Mouse (Mus musculus): ENCODE results near the gene Cd33. TPM values are rescaled to one million over a fixed set of nuclear protein-coding genes. Genes with fewer than 3 reads are reported as not detected.

Cd33 gene
- polyA plus RNA-seq, 1 experiment from 2014 or later = 1.4 TPM

Other genes with a start within 250 kb of the Cd33 start
- gene Zfp715, start 231.1 kb downstream of the Cd33 start, polyA plus RNA-seq (2016; fragmentation: Nextera tagmentation; extraction: Ambion mirVana) = 15.3 and 16.2 TPM in 2 replicates
- 0.20 and 0.27 TPM in 2 replicates for gene Siglecf, start 193.1 kb downstream of the Cd33 start, polyA plus RNA-seq (2016; fragmentation: Nextera tagmentation; extraction: Ambion mirVana)
- not detected in 2 replicates for gene Siglecg, start 136.2 kb downstream of the Cd33 start, polyA plus RNA-seq (2016; fragmentation: Nextera tagmentation; extraction: Ambion mirVana)
- not detected in 2 replicates for gene Lim2, start 116.8 kb downstream of the Cd33 start, polyA plus RNA-seq (2016; fragmentation: Nextera tagmentation; extraction: Ambion mirVana)
- gene Nkg7, start 107.4 kb downstream of the Cd33 start, polyA plus RNA-seq (2016; fragmentation: Nextera tagmentation; extraction: Ambion mirVana) = not detected in 2 replicates
- not detected in 2 replicates for gene Cldnd2, start 103.6 kb downstream of the Cd33 start, polyA plus RNA-seq (2016; fragmentation: Nextera tagmentation; extraction: Ambion mirVana)
- gene Etfb, start 100.3 kb downstream of the Cd33 start, polyA plus RNA-seq (2016; fragmentation: Nextera tagmentation; extraction: Ambion mirVana) = 147 and 163 TPM in 2 replicates
- gene Gm45233, start 100.3 kb downstream of the Cd33 start, polyA plus RNA-seq (2016; fragmentation: Nextera tagmentation; extraction: Ambion mirVana) = 1.4 TPM in 1 of 2 replicates, not detected in the other
- gene Vsig10l, start 81.3 kb downstream of the Cd33 start, polyA plus RNA-seq (2016; fragmentation: Nextera tagmentation; extraction: Ambion mirVana) = 4.0 and 7.4 TPM in 2 replicates
- 3.9 and 4.1 TPM in 2 replicates for gene Iglon5, start 54.4 kb downstream of the Cd33 start, polyA plus RNA-seq (2016; fragmentation: Nextera tagmentation; extraction: Ambion mirVana)
- gene 4931406B18Rik, start 38.5 kb downstream of the Cd33 start, polyA plus RNA-seq (2016; fragmentation: Nextera tagmentation; extraction: Ambion mirVana) = not detected in 2 replicates
- 9.3 and 10.1 TPM in 2 replicates for gene Zfp658, start 17.8 kb upstream of the Cd33 start, polyA plus RNA-seq (2016; fragmentation: Nextera tagmentation; extraction: Ambion mirVana)
- 17.8 and 17.9 TPM in 2 replicates for gene Zfp719, start 35.2 kb upstream of the Cd33 start, polyA plus RNA-seq (2016; fragmentation: Nextera tagmentation; extraction: Ambion mirVana)
- gene Zfp819, start 62.7 kb upstream of the Cd33 start, polyA plus RNA-seq (2016; fragmentation: Nextera tagmentation; extraction: Ambion mirVana) = 0.24 and 0.58 TPM in 2 replicates
- gene Ceacam18, start 90.3 kb upstream of the Cd33 start, polyA plus RNA-seq (2016; fragmentation: Nextera tagmentation; extraction: Ambion mirVana) = not detected in 2 replicates
- gene Siglece, start 115.7 kb upstream of the Cd33 start, polyA plus RNA-seq (2016; fragmentation: Nextera tagmentation; extraction: Ambion mirVana) = 0.24 TPM in 2 replicates
- gene Ctu1, start 127.6 kb upstream of the Cd33 start, polyA plus RNA-seq (2016; fragmentation: Nextera tagmentation; extraction: Ambion mirVana) = 17.6 and 17.9 TPM in 2 replicates
- not detected in 2 replicates for gene Klk14, start 146.0 kb upstream of the Cd33 start, polyA plus RNA-seq (2016; fragmentation: Nextera tagmentation; extraction: Ambion mirVana)
- not detected in 2 replicates for gene Klk13, start 168.1 kb upstream of the Cd33 start, polyA plus RNA-seq (2016; fragmentation: Nextera tagmentation; extraction: Ambion mirVana)
- not detected in 2 replicates for gene Klk12, start 224.5 kb upstream of the Cd33 start, polyA plus RNA-seq (2016; fragmentation: Nextera tagmentation; extraction: Ambion mirVana)
- gene Klk11, start 230.2 kb upstream of the Cd33 start, polyA plus RNA-seq (2016; fragmentation: Nextera tagmentation; extraction: Ambion mirVana) = not detected in 2 replicates
- 0.13 TPM in 1 of 2 replicates, not detected in the other for gene Klk10, start 236.6 kb upstream of the Cd33 start, polyA plus RNA-seq (2016; fragmentation: Nextera tagmentation; extraction: Ambion mirVana)
- not detected in 2 replicates for gene Klk9, start 247.5 kb upstream of the Cd33 start, polyA plus RNA-seq (2016; fragmentation: Nextera tagmentation; extraction: Ambion mirVana)